Mouse (Mus musculus) heart, postnatal 0 days (tissue): ENCODE data around the gene Camk2n1. TPM values are rescaled to one million over a fixed set of nuclear protein-coding genes. Genes with fewer than 3 reads are reported as not detected.
A peak's percentile ranks its signal among the peaks of the same experiment; 100 is the strongest.

Experiments
- ATAC-seq: fragments of 200-750 bp; cut with Nextera tagmentation; 2 replicates; pipeline ENCODE4 v1.8.0; 2017; ENCODE audit warnings: low read depth, moderate number of reproducible peaks, moderate library complexity; ENCODE audit not compliant: insufficient read depth
- DNase-seq: peaks from one replicate; pipeline ENCODE4 v3.0.0-alpha.2; 2016; ENCODE audit warnings: low spot score
- H3K27ac ChIP-seq: fragments of 300-500 bp; sonication (generic); 2 replicates; pipeline ENCODE4 v1.5.1; 2014; ENCODE audit warnings: low read depth, mild to moderate bottlenecking
- H3K27me3 ChIP-seq: fragments of 300-500 bp; sonication (generic); 2 replicates; pipeline ENCODE4 v1.6.1; 2014; ENCODE audit warnings: low read length, mixed read lengths; ENCODE audit not compliant: control insufficient read depth, insufficient read depth
- H3K36me3 ChIP-seq: fragments of 300-500 bp; sonication (generic); replicated peaks from 2 replicates; pipeline ENCODE4 v1.6.1; 2014; ENCODE audit warnings: low read length, mixed read lengths; ENCODE audit not compliant: control insufficient read depth, insufficient read depth
- H3K4me1 ChIP-seq: fragments of 300-500 bp; sonication (generic); 2 replicates; pipeline ENCODE4 v1.6.1; 2014; ENCODE audit warnings: antibody characterized with exemption; ENCODE audit not compliant: control insufficient read depth, insufficient read depth
- H3K4me2 ChIP-seq: fragments of 300-500 bp; sonication (generic); 2 replicates; pipeline ENCODE4 v1.6.1; 2014; ENCODE audit warnings: low read depth, mild to moderate bottlenecking, low read length, moderate library complexity
- H3K4me3 ChIP-seq: fragments of 300-500 bp; sonication (generic); 2 replicates; pipeline ENCODE4 v1.5.1; 2014; ENCODE audit warnings: low read depth, low read length
- H3K9ac ChIP-seq: fragments of 300-500 bp; sonication (generic); replicated peaks from 2 replicates; pipeline ENCODE4 v1.6.1; 2014; ENCODE audit warnings: low read depth, low read length, mixed read lengths
- H3K9me3 ChIP-seq: fragments of 300-500 bp; sonication (generic); replicated peaks from 2 replicates; pipeline ENCODE4 v1.6.1; 2016; ENCODE audit warnings: low read length; ENCODE audit not compliant: control insufficient read depth
- CTCF ChIP-seq: IDR thresholded peaks from 2 replicates; pipeline ENCODE4 v1.5.1; 2016; ENCODE audit warnings: antibody characterized with exemption, control low read depth, low read depth
- EP300 ChIP-seq: IDR thresholded peaks from 2 replicates; pipeline ENCODE4 v1.6.1; 2016; ENCODE audit warnings: antibody characterized with exemption, low read depth
- WGBS: fragments of 180-500 bp; shearing (Covaris S2); extraction: QIAGEN DNeasy Blood & Tissue Kit; methylation state at CpG from one replicate; pipeline ENCODE4 v1.1.7; 2014; 5-methylcytosine and 5-hydroxymethylcytosine counted together
- polyA plus RNA-seq: library from polyadenylated mRNA; unstranded; fragments of >200 nt; fragmentation: Nextera tagmentation; extraction: Ambion mirVana; gene quantifications from 2 replicates; pipeline ENCODE4 v1.2.1, GENCODE M21; 2015
- total RNA-seq: library from RNA; depleted of rRNA; stranded (reverse); fragments of >200 nt; gene quantifications from 2 replicates; pipeline ENCODE4 v1.2.3, GENCODE M21; 2014; ENCODE audit warnings: low replicate concordance

Camk2n1 gene
- total and polyA plus RNA-seq, 2 experiments from 2014 or later: 1.6 to 5.1 TPM

DNA sequence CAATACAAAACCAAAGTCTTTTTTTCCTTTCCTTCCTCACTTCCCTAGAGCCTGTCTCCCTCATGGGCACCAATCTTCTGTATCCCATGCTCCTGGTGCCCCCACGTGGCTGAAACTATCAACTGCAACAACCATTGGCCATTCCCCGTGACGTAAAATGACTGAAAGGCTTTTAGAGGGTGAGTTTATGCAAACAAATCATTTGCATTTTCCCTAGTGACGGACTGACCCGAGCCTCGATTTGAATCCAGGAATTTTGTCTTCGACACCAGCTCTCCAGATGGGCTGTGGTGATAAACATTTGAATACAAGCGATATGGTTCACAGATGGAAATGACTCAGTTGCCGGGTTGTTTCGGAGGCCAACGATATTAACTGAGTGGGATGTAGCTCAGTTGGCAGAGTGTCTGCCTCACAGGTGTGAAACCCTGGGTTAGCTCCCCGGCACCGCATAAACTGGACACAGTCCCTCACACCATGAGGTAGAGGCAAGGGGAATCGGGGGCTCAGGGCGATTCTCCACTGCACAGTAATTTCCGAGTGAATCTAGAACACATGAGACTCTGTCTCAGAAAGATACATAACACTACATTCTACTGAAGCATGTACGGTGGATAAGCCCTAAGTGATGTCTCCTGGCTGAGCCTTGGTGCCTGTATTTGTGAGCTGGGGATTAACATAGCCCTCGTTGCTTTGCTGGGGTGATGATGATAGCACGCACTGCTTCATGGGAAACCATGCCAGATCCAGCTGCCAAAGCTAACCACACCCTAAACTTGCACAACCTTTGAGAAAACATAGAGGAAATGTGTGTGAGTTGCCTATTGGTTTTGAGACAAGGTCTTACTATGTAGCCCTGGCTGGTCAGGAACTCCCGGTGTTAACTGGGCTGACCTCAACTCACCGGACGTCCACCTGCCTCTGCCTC is 27.1 kb upstream of the Camk2n1 start:
- Histone ChIP-seq H3K4me3 (no peak overlapping the region), H3K36me3 (no peaks in the 10 kb centered on the region), H3K9ac (no peak overlapping the region), H3K27me3 (0 out of 2 replicates have a peak, but pooled peaks cover 6% of the 10 kb centered on the region), H3K9me3 (no peaks in the 10 kb centered on the region), H3K4me1 (no peaks in the 10 kb centered on the region), H3K27ac (no peak overlapping the region), H3K4me2 (peak overlapping the region; percentile 23; the same call in 1 of the 2 replicates)
- DNase-seq (peak; percentile 78), ATAC-seq (peak; percentile 69; the same call in 1 of the 2 replicates)
- TF ChIP-seq CTCF (peak; percentile 98), EP300 (no peak)
- WGBS: 40% methylated on average over 22 of the region's 22 CpGs

DNA sequence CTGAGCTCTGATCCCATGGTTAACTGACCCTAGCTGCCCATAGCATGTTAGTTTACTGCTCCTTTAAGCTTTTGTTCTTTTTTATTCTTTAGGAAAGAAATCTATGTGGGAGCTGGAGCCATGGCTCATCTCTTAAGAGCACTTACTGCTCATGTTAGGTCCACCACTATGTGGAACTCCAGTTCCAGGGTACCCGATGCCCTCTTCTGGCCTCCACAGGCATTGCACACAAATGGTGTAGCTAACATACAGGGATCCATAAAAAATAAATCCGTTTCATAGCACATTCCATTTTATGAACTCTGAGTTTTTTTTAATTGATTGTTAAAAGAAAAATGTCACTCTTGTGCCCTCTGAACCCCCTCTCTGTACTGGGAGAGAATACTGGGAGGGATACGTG is 24.3 kb upstream of the Camk2n1 start:
- Histone ChIP-seq H3K9me3 (no peaks in the 10 kb centered on the region), H3K4me3 (no peak overlapping the region), H3K4me1 (peaks cover 5% of the 10 kb centered on the region; the same call in 1 of the 2 replicates), H3K27ac (no peak overlapping the region), H3K9ac (no peak overlapping the region), H3K4me2 (no peak overlapping the region), H3K36me3 (no peaks in the 10 kb centered on the region), H3K27me3 (0 out of 2 replicates have a peak, but pooled peaks cover 6% of the 10 kb centered on the region)
- 46% methylated on average over 3 of the region's 3 CpGs for WGBS
- TF ChIP-seq EP300 (no peak), CTCF (peak; percentile 50)
- DNase-seq: no peak
- ATAC-seq: no peak

DNA sequence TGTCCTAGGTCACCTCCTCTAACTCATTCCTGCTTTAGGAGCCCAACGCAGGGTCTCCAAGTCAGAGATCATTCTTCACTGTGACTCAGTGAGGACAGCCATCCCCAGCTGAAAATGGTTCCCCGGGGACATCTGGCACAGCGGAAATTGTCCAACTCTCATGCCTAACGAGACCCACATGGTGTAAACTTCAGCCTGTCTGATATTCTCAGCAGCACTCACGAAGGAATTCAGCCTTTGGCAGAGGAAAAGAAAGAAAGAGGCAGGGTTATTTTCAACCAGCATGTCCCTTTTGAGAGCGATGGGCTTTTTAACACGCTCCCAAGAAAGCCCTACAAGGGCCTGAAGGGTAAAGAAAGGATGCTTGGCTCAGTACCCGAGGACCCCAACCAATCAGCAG is 22.8 kb upstream of the Camk2n1 start:
- Histone ChIP-seq H3K36me3 (no peaks in the 10 kb centered on the region), H3K27me3 (0 out of 2 replicates have a peak, but pooled peaks cover 6% of the 10 kb centered on the region), H3K4me3 (no peak overlapping the region), H3K4me2 (no peak overlapping the region), H3K4me1 (peaks cover 12% of the 10 kb centered on the region; the same call in 1 of the 2 replicates), H3K9me3 (no peaks in the 10 kb centered on the region), H3K27ac (no peak overlapping the region), H3K9ac (no peak overlapping the region)
- DNase-seq (no peak), ATAC-seq (no peak)
- WGBS: 32% methylated on average over 8 of the region's 8 CpGs
- TF ChIP-seq EP300 (no peak), CTCF (no peak)

DNA sequence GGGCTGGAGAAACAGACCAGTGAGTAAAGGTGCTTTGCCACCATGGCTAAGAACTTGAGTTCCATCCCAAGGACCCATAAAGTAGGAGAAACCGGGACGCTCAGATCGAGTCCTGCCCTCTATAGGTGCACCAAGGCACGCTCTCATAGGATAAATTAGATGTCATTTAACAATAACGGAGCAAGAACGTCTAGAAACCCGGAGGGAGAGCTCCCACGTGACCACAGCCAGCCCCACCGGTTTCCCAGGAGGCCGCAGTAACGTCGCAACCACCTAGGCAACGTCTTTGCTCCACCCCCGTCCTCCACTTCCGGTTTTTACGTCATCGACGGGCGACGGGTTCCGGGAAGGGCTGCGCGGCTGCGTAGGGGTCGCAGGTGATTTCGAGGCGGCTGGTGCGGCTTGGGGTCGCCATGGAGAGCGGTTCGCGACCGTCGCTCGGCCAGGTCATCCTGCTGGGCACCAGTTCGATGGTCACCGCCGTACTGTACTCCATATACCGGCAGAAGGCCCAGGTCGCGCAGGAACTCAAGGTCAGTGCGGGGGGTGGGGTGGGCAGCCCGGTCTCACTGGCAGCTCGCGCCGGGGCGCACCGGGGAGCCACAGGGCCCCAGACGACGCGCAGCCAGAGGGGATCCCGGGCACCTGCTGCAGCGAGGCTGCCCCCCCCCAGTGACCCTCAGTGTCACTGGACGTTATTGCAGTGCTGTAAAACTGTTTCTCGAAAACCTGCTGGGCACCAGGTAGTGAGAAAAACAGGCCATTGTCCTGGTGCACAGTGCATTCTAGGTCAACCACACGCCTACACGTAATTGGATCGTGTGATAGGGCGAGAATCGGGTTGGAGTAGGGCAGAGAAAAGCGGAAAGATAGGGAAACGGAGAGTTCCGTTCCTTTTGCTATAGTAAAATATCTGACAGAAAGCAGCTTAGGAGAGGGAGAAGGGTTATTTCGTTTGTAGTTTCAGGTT is 19.5 kb upstream of the Camk2n1 start, which contains the start of gene Mul1:
Gene Mul1, plus strand, starts transcription at position 325 of the 970 bp plus-strand sequence.
- DNase-seq: peak; percentile 95
- Histone ChIP-seq H3K27ac (peak within 1 kb of the TSS; percentile 76), H3K36me3 (peaks cover 27% of the 10 kb centered on the region), H3K9me3 (no peaks in the 10 kb centered on the region), H3K27me3 (no peaks in the 10 kb centered on the region), H3K4me1 (peaks cover 12% of the 10 kb centered on the region; the same call in 1 of the 2 replicates), H3K9ac (peak within 1 kb of the TSS; percentile 88), H3K4me3 (peak within 1 kb of the TSS; percentile 87), H3K4me2 (peak within 1 kb of the TSS; percentile 71)
- peak; percentile 95 for ATAC-seq
- TF ChIP-seq CTCF (no peak), EP300 (no peak)
- under 1% methylated on average over 64 of the region's 64 CpGs for whole genome bisulfite sequencing

DNA sequence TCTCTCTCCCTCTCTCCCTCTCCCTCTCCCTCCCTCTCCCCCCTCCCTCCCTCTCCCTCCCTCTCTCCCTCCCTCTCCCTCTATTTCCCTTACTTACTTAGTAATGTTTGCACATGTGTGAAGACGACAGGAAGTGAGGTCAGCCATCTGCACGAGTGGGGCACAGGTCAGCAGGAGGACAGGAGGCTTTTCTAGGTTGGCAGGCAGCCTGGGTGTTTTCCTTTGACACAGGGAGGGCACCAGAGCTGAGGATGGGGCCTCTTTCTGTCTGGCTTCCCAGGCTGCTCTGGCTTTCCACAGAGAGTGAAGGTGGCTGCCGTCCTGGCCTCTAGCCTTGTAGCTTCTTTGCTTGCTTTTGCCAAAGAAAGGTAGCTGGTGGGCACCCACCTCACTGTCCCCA is 14.1 kb upstream of the Camk2n1 start:
- H3K4me2 ChIP-seq: no peak overlapping the region

More for the DNA sequence above, 14.1 kb upstream of the Camk2n1 start:
- no peak for TF ChIP-seq CTCF
- TF ChIP-seq EP300: no peak
- H3K27me3 ChIP-seq: peaks cover 3% of the 10 kb centered on the region; the same call in 1 of the 2 replicates
- DNase-seq: no peak
- no peak overlapping the region for H3K4me3 ChIP-seq
- no peaks in the 10 kb centered on the region for H3K9me3 ChIP-seq
- H3K36me3 ChIP-seq: peaks cover 51% of the 10 kb centered on the region
- no peak for ATAC-seq
- WGBS: 53% methylated on average over 3 of the region's 3 CpGs
- no peak overlapping the region for H3K27ac ChIP-seq
- 0 out of 2 replicates have a peak, but pooled peaks cover 7% of the 10 kb centered on the region for H3K4me1 ChIP-seq
- H3K9ac ChIP-seq: no peak overlapping the region
